Mouse (Mus musculus): Measurements from ENCODE around the gene Mllt3. TPM values are rescaled to one million over a fixed set of nuclear protein-coding genes. Genes with fewer than 3 reads are reported as not detected.

The Mllt3 gene
- polyA plus RNA-seq (2015; fragmentation: Nextera tagmentation; extraction: Ambion mirVana): 13.2 and 15.4 TPM in 2 replicates

DNA sequence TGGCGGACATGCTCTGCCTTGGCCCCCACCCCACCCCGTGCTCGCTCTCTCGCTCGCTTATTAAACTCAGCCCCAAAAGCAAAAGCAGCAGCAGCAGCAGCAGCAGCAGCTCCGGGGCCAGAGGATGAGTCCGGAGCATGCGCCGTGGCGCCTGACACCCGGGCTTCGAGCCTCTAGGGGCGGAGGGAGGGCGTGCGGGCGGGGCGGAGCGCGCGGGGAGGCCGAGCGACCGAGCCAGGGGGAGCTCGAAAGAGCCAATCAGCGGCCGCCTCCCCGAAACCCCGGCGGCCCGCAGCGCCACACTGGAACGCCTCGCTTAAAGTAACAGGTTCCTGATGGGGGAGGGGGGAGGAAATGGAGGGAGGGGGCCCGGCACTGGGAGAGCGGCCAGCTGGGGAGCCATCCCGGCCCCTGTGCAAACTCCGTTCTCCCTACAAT lies at the start of gene Mllt3:
Gene Mllt3 (minus strand): TSS at position 149 of the 438 bp plus-strand sequence.

Other genes starting within 250 kb of the Mllt3 start
- 5.1 and 6.9 TPM in 2 replicates for gene Focad, start 61.3 kb upstream of the Mllt3 start, polyA plus RNA-seq (2015; fragmentation: Nextera tagmentation; extraction: Ambion mirVana)

Measured in urinary bladder, postnatal 0 days (tissue).